In the genomic region with DNA sequence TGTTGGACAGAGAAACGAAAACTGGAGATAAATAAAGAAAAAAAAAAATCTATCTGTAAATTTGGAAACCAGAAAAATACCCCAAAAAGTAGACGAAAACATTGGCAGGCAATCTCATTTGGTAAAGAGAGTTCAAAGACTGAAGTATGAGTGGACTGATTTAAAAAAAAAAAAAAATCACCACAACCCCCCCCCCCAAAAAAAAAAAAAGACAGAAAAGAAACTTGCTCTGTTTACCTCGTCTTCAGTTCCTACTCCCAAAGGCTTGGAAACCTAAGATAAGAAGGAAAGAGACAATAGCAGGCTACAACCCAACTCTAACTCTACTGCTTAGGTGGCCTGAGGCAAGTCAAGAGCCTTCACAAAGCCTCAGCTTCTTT, we compare ENCODE assay signal across 9 mouse cellular contexts. TPM values are rescaled to one million over a fixed set of nuclear protein-coding genes. Genes with fewer than 3 reads are reported as not detected.
DNase-seq lines count a peak whose midpoint lies in the region; ATAC-seq and TF ChIP-seq lines count a peak whose summit lies in the region.
"Had no signal": no experiment of that assay in that cellular context is flagged by ENCODE, and none has a peak within 500 bp of the region (broad histone marks: within the 10 kb centered on the region; RNA-seq: fewer than 3 reads in every experiment).

No protein-coding gene starts in this region.

- 60% methylated on average over 3 of the region's 3 CpGs for WGBS in spleen, adult 2 months
- WGBS in liver, embryonic 11.5 days, result 51% methylated on average over 3 of the region's 3 CpGs
- WGBS in stomach, embryonic 16.5 days, result 52% methylated on average over 3 of the region's 3 CpGs

- H3K9me3 ChIP-seq in liver, embryonic 11.5 days (ENCODE audit: control insufficient read depth, low read length), result no peaks in the 10 kb centered on the region
- H3K9me3 ChIP-seq in stomach, embryonic 16.5 days (replicated peaks; ENCODE audit: control insufficient read depth, low read length), result no peaks in the 10 kb centered on the region

- no peak for TF ChIP-seq POLR2A in spleen, adult 2 months (IDR thresholded peaks at IDR 0.05; ENCODE audit: low read depth, low read length)

- DNase-seq in gastrocnemius, adult 2 months, result no peak
- no peak for DNase-seq in gastrocnemius, postnatal 14 days
- DNase-seq in spleen, adult 2 months (ENCODE audit: low read depth in 1 of 2, low spot score in 2 of 2), result no peak
- no peak for DNase-seq in spleen, postnatal 14 days (ENCODE audit: low spot score in 2 of 2)
- DNase-seq in liver, embryonic 11.5 days (ENCODE audit: low spot score), result no peak
- DNase-seq in cerebellum, postnatal 4 days (ENCODE audit: low spot score in 2 of 2), result no peak
- no peak for DNase-seq in layer of hippocampus, adult 18-20 months (ENCODE audit: low spot score in 2 of 2)

- ATAC-seq in liver, embryonic 11.5 days (replicated peaks; ENCODE audit: low FRiP score), result 0 out of 2 replicates have a peak, but pooled peaks have one; percentile 1
- ATAC-seq in stomach, embryonic 16.5 days (ENCODE audit: insufficient read depth, low FRiP score), result no peak

- peaks cover 4% of the 10 kb centered on the region for H3K36me3 ChIP-seq in spleen, adult 2 months (ENCODE audit: control insufficient read depth, insufficient read depth, low read length)
- H3K36me3 ChIP-seq in liver, embryonic 11.5 days (ENCODE audit: control insufficient read depth, insufficient read depth, low read length), result peaks cover 9% of the 10 kb centered on the region; the same call in 1 of the 2 replicates
- H3K36me3 ChIP-seq in stomach, embryonic 16.5 days (ENCODE audit: control insufficient read depth, insufficient read depth, low read length), result 0 out of 2 replicates have a peak, but pooled peaks cover 3% of the 10 kb centered on the region

- no peak for TF ChIP-seq CTCF in gastrocnemius, adult 2 months (IDR thresholded peaks at IDR 0.05)
- no peak for TF ChIP-seq CTCF in spleen, adult 2 months (IDR thresholded peaks at IDR 0.05; ENCODE audit: extremely low read depth, insufficient read depth, insufficient read length, insufficient replicate concordance)

- peak overlapping the region; percentile 92 for H3K27ac ChIP-seq in gastrocnemius, adult 2 months
- no peak overlapping the region for H3K27ac ChIP-seq in spleen, adult 2 months (ENCODE audit: insufficient read depth, low read length)
- H3K27ac ChIP-seq in liver, embryonic 11.5 days (ENCODE audit: low read depth, low read length), result peak overlapping the region; percentile 78
- peak overlapping the region; percentile 72 for H3K27ac ChIP-seq in stomach, embryonic 16.5 days (ENCODE audit: low read length)

- H3K27me3 ChIP-seq in spleen, adult 2 months (ENCODE audit: control insufficient read depth, insufficient read depth, low read length), result no peaks in the 10 kb centered on the region
- H3K27me3 ChIP-seq in liver, embryonic 11.5 days (replicated peaks; ENCODE audit: control insufficient read depth, insufficient read depth, low read length), result no peaks in the 10 kb centered on the region
- no peaks in the 10 kb centered on the region for H3K27me3 ChIP-seq in stomach, embryonic 16.5 days (ENCODE audit: control insufficient read depth, insufficient read depth, low read length)

- H3K9ac ChIP-seq in liver, embryonic 11.5 days (ENCODE audit: low read depth, low read length), result peak overlapping the region; percentile 89
- H3K9ac ChIP-seq in stomach, embryonic 16.5 days (ENCODE audit: low read length), result peak overlapping the region; percentile 94

- H3K4me1 ChIP-seq in spleen, adult 2 months (ENCODE audit: control insufficient read depth, insufficient read depth, insufficient read length), result peaks cover 6% of the 10 kb centered on the region; the same call in 1 of the 2 replicates
- H3K4me1 ChIP-seq in liver, embryonic 11.5 days (replicated peaks; ENCODE audit: control insufficient read depth, insufficient read depth, low read length), result peaks cover 11% of the 10 kb centered on the region
- peaks cover 14% of the 10 kb centered on the region for H3K4me1 ChIP-seq in stomach, embryonic 16.5 days (ENCODE audit: control insufficient read depth, insufficient read depth, low read length)

- peak overlapping the region; percentile 77 for H3K4me2 ChIP-seq in liver, embryonic 11.5 days
- peak overlapping the region; percentile 86 for H3K4me2 ChIP-seq in stomach, embryonic 16.5 days (ENCODE audit: low read depth, low read length)

- peak overlapping the region; percentile 94 for H3K4me3 ChIP-seq in gastrocnemius, adult 2 months
- peak overlapping the region; percentile 77 for H3K4me3 ChIP-seq in spleen, adult 2 months (ENCODE audit: extremely low read depth, insufficient read depth, insufficient read length)
- peak overlapping the region; percentile 95 for H3K4me3 ChIP-seq in liver, embryonic 11.5 days (ENCODE audit: low read depth, low read length)
- H3K4me3 ChIP-seq in stomach, embryonic 16.5 days (replicated peaks; ENCODE audit: low read length), result peak overlapping the region; percentile 92

- intact Hi-C loops in gastrocnemius, adult 2 months (cut with DNase I), result loop anchor here (10.0 kb wide), 1 partner anchor 331 kb away; the partner anchor contains the start of gene Grcc10
- intact Hi-C loops in gastrocnemius, postnatal 14 days (cut with DNase I; ENCODE audit: low total_unique reads), result no loop called here

RNA-seq across cellular contexts. Expression of gene Pex5, which starts 1.1 kb away (rescaled TPM):
- total RNA-seq in gastrocnemius, adult 2 months (2021), result 10 to 100 TPM; 19.8 to 25.2 TPM
- 10 to 100 TPM; 23.0 to 24.0 TPM for total RNA-seq in gastrocnemius, postnatal 14 days (2021)
- polyA plus RNA-seq in spleen, adult 2 months (2012; rRNA removed), result 18.5 and 20.9 TPM in 2 replicates
- 39.6 and 41.2 TPM in 2 replicates for polyA plus RNA-seq in liver, embryonic 11.5 days (2014; fragmentation: Nextera tagmentation; extraction: Ambion mirVana)
- polyA plus RNA-seq in stomach, embryonic 16.5 days (2015; fragmentation: Nextera tagmentation; extraction: Ambion mirVana), result 43.1 and 45.6 TPM in 2 replicates
- total RNA-seq in layer of hippocampus, adult 18-20 months (2021), result 10 to 100 TPM; 54.2 to 57.3 TPM

RNA-seq across cellular contexts. Expression of gene Clstn3, which starts 50.8 kb away (rescaled TPM):
- total RNA-seq in gastrocnemius, adult 2 months (2021), result under 1 TPM; 0.36 to 0.64 TPM
- 1 to 10 TPM in 1 of 2 experiments, under 1 TPM in 1; 0.60 to 1.6 TPM for total RNA-seq in gastrocnemius, postnatal 14 days (2021)
- polyA plus RNA-seq in spleen, adult 2 months (2012; rRNA removed), result 0.68 and 0.95 TPM in 2 replicates
- 6.1 and 7.6 TPM in 2 replicates for polyA plus RNA-seq in liver, embryonic 11.5 days (2014; fragmentation: Nextera tagmentation; extraction: Ambion mirVana)
- polyA plus RNA-seq in stomach, embryonic 16.5 days (2015; fragmentation: Nextera tagmentation; extraction: Ambion mirVana), result 5.9 and 7.3 TPM in 2 replicates
- total RNA-seq in layer of hippocampus, adult 18-20 months (2021), result 100 to 1,000 TPM; 269 to 293 TPM
- polyA plus RNA-seq: inflammation-experienced regulatory T-cells, adult 6 months had no signal

Comparison
In these comparisons a context has a peak if more than half of its experiments do, and no peak if none do; other contexts are left out.
1. RNA of gene Clstn3, which starts 50.8 kb away (total RNA-seq): 269 to 293 TPM in layer of hippocampus, adult 18-20 months; 0.60 to 1.6 TPM in gastrocnemius, postnatal 14 days and 0.36 to 0.64 TPM in gastrocnemius, adult 2 months; every median in the first group is over 100 times any median in the second.
2. Peak in every context shown above with its lines, with median percentiles within 50 percentile points of each other: H3K4me3 ChIP-seq.